Mouse (Mus musculus) kidney, adult 2 months (tissue): ENCODE measurements around the gene Recql. TPM values are rescaled to one million over a fixed set of nuclear protein-coding genes. Genes with fewer than 3 reads are reported as not detected.
A peak's percentile ranks its signal among the peaks of the same experiment; 100 is the strongest.
"Not testable (repeated sequence)": the region's sequence is repeated elsewhere in the genome, so short reads cannot be mapped to it uniquely, and the experiment has no call there.

Experiments
- DNase-seq: peaks from one replicate; pipeline ENCODE4 v3.0.0; 2021
- H3K27ac ChIP-seq: fragments of 200-500 bp; 2 replicates; pipeline ENCODE4 v1.5.1; 2012; ENCODE audit warnings: low read depth, low read length, control low read depth, inconsistent platforms; ENCODE audit not compliant: insufficient read depth
- H3K27me3 ChIP-seq: fragments of 200-500 bp; replicated peaks from 2 replicates; pipeline ENCODE4 v1.6.1; 2012; ENCODE audit warnings: mild to moderate bottlenecking, moderate library complexity, low read length, inconsistent platforms; ENCODE audit not compliant: control insufficient read depth, insufficient read depth
- H3K36me3 ChIP-seq: fragments of 200-500 bp; 2 replicates; pipeline ENCODE4 v1.6.1; 2012; ENCODE audit warnings: mild to moderate bottlenecking, moderate library complexity, low read length, inconsistent platforms; ENCODE audit not compliant: control insufficient read depth, insufficient read depth
- H3K4me1 ChIP-seq: fragments of 200-500 bp; 2 replicates; pipeline ENCODE4 v1.6.1; 2011; ENCODE audit warnings: low read length; ENCODE audit not compliant: control insufficient read depth, insufficient read depth
- H3K4me3 ChIP-seq: fragments of 200-500 bp; 2 replicates; pipeline ENCODE4 v1.5.1; 2011; ENCODE audit warnings: mild to moderate bottlenecking, low read depth, low read length, control low read depth; ENCODE audit not compliant: insufficient read depth
- CTCF ChIP-seq: fragments of 200-500 bp; conservative IDR thresholded peaks from 2 replicates; pipeline ENCODE4 v1.5.1; 2011; ENCODE audit warnings: low read depth, mild to moderate bottlenecking, control low read depth, low read length, moderate library complexity, mixed read lengths; ENCODE audit not compliant: insufficient read depth, insufficient read length
- POLR2A ChIP-seq: fragments of 200-500 bp; IDR thresholded peaks from one replicate; pipeline ENCODE4 v1.6.1; 2011; ENCODE audit warnings: low read depth, low read length, control low read depth
- WGBS: fragments of 180-500 bp; shearing (Covaris S2); methylation state at CpG from one replicate; pipeline ENCODE4 v1.1.7; 2018; 5-methylcytosine and 5-hydroxymethylcytosine counted together
- polyA plus RNA-seq: library from polyadenylated mRNA; depleted of rRNA; stranded (reverse); fragments of >200 nt; gene quantifications from 2 replicates; pipeline ENCODE4 v1.2.3, GENCODE M21; 2012

Gene Recql
- polyA plus RNA-seq, 1 experiment = 4.4 TPM

DNA sequence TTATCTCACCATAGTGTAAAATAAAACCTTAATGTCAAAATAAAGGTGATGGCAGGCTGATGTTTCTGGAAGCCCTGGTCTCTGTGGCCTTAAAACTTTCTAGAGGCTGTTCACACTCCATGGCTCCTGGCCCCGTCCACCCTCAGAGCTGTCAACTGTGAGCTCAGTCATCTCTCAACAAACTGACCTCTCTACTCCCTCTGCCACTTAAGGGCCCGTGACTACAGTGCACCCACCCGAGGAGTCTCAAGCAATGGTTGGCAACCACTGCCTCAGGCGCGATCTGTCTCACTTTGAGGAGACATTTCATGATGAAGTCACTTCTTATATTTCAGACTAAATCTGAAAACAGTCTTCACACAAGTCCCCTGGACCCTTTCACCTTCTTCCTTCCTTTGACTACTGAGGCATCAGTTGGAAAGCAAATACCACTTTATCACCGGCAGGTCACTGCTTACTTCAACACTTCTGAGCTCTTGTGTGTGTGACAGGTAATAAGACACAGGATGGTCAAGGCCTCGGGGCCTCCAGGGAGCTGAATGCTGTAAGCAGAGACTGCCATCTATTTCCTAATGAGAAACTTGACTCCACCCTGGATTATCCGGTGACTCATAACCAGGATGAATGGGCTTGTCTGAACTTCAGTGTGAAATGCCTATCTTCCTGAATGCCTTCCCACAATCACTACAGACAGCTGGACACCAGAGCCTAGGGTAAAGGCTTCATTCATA, 21.0 kb downstream of the Recql start:
- H3K4me3 ChIP-seq = no peak overlapping the region
- H3K27ac ChIP-seq = no peak overlapping the region
- peaks cover 3% of the 10 kb centered on the region for H3K36me3 ChIP-seq
- DNase-seq = no peak
- H3K4me1 ChIP-seq = no peaks in the 10 kb centered on the region
- TF ChIP-seq CTCF = no peak
- TF ChIP-seq POLR2A = no peak
- 58% methylated on average over 8 of the region's 8 CpGs for WGBS
- no peaks in the 10 kb centered on the region for H3K27me3 ChIP-seq

- Histone ChIP-seq H3K4me3 (no peak overlapping the region), H3K27me3 (no peaks in the 10 kb centered on the region), H3K4me1 (no peaks in the 10 kb centered on the region), H3K36me3 (peaks cover 9% of the 10 kb centered on the region), H3K27ac (no peak overlapping the region)
- 62% methylated on average over 9 of the region's 9 CpGs for WGBS
- no peak for TF ChIP-seq POLR2A
- peak; percentile 44; the same call in 1 of the 2 replicates for TF ChIP-seq CTCF
- no peak for DNase-seq
Observed at GRCm38 (mm10) chr6:142363019-142363576, 23.8 kb downstream of the Recql start.

DNA sequence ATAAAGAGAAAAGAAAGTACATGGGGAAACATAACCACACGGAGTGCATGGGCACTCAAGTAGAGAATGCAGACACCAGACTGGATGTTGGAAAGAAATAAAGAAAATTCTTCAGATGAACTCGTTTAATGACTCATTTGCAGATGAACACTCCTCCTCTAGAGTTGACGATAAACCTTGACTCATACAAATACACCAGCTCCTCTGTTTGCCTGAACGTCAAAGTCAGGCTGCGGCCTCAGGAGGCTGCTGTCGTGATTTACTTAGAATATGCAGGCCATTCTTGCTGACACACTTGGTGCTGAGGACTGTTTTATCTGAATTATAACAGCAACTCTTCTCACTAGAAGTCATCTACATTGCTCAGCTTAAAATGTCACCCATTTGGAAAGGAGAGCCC, 24.9 kb downstream of the Recql start:
- Histone ChIP-seq H3K4me1 (no peaks in the 10 kb centered on the region), H3K27me3 (no peaks in the 10 kb centered on the region), H3K36me3 (peaks cover 9% of the 10 kb centered on the region), H3K27ac (no peak overlapping the region), H3K4me3 (no peak overlapping the region)
- 90% methylated on average over 6 of the region's 6 CpGs for WGBS
- TF ChIP-seq CTCF (no peak), POLR2A (no peak)
- DNase-seq = no peak

DNA sequence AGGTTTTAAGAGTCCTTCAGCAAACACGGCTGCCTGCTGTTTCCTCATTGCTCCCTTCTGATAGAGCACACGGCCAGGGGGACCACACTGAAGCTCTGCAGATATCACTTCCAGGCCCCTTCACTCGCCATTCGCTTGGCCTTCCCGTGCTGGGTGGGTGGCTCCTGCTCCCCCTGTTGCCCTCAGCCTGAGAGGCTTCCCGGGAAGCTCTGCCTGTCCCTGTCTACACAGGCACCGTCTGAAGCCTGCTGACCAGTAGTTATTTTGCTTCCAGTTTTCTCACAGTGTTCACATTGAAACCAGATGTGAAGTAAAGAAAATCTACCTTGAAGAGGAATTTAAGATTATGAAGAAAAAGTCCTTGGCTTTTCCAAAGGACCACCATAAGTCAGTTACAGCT, 29.8 kb downstream of the Recql start:
- 80% methylated on average over 7 of the region's 7 CpGs for WGBS
- TF ChIP-seq POLR2A (no peak), CTCF (no peak)
- H3K36me3 ChIP-seq = peaks cover 6% of the 10 kb centered on the region
- no peak overlapping the region for H3K27ac ChIP-seq
- no peak for DNase-seq
- no peak overlapping the region for H3K4me3 ChIP-seq
- no peaks in the 10 kb centered on the region for H3K27me3 ChIP-seq
- H3K4me1 ChIP-seq = no peaks in the 10 kb centered on the region

GRCm38 (mm10) chr6:142352099-142352498, 34.8 kb downstream of the Recql start:
- not testable (repeated sequence) for DNase-seq, H3K27ac ChIP-seq, H3K4me3 ChIP-seq, H3K36me3 ChIP-seq, H3K27me3 ChIP-seq, H3K4me1 ChIP-seq
- WGBS = 84% methylated on average over 3 of the region's 3 CpGs

DNA sequence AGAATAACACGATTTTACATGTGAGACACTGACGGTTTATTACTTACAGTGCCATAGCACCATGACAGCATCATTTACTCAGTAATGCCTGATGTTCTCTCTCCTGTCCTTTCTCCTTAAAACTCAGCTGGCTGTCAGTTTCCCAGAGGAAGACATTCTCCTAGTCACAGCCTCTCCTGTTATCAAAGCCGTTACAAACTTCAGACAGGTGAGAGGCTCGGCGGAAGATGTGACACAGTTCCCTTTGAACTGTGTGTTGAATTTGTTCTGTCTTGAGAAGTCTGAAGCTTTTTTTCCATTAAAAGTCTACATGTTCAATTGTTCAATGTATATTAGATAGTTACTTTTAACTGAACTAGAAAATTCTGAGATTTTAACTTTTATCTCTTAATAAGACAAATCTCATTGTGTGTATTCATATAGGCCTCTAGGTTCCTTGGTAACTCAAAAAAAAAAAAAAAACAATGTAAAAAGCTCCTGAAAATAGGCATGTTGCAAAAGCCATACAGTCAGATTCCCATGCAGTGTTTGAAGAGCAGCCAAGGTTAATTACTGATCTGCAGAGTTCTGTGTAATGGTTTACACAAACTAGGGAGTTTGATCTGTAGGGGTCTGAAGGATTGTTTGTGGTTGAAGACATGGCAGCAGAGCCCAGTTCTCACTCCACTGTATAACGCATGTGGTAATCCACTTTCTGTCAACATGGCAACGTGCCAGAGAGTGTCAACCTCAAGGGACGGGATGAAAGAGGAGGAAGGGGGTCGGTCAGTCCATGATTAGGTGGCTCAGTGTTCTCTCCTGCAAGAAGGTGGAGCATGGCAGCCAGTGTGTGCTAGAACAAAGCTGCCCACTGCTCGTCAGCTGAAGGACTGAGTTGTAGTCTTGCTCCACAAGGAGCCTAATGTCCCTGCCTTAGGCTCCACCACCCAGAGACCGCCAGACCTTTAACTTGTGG, 39.2 kb downstream of the Recql start:
- 59% methylated on average over 11 of the region's 11 CpGs for WGBS
- Histone ChIP-seq H3K4me1 (peaks cover 4% of the 10 kb centered on the region; the same call in 1 of the 2 replicates), H3K27ac (peak overlapping the region; percentile 13; the same call in 1 of the 2 replicates), H3K36me3 (peaks cover 1% of the 10 kb centered on the region), H3K27me3 (no peaks in the 10 kb centered on the region), H3K4me3 (no peak overlapping the region)
- DNase-seq = peak; percentile 68
- TF ChIP-seq CTCF (no peak), POLR2A (no peak)
